Mouse (Mus musculus) erythroblast, embryonic 14.5 days (primary cell): ENCODE results near the gene Mapk7.

ENCODE experiments used
- GATA1 ChIP-seq: IDR thresholded peaks from 2 replicates; pipeline ENCODE4 v1.6.1; 2012; ENCODE audit warnings: low read length, inconsistent platforms, mixed read lengths
- TAL1 ChIP-seq: IDR thresholded peaks from 3 replicates; pipeline ENCODE4 v1.6.1; 2012; ENCODE audit warnings: low read length, inconsistent platforms, mixed read lengths

- TF ChIP-seq TAL1 (no peak), GATA1 (no peak)
Observed at GRCm38 (mm10) chr11:61481239-61482090, 12.7 kb downstream of the Mapk7 start.
